Mouse (Mus musculus): ENCODE data around the gene Supt7l. TPM values are rescaled to one million over a fixed set of nuclear protein-coding genes. Genes with fewer than 3 reads are reported as not detected.

Supt7l gene
- total RNA-seq (2023; ENCODE audit: inconsistent age): 24.9 to 32.1 TPM (median 27.0 TPM) in 4 replicates

DNA sequence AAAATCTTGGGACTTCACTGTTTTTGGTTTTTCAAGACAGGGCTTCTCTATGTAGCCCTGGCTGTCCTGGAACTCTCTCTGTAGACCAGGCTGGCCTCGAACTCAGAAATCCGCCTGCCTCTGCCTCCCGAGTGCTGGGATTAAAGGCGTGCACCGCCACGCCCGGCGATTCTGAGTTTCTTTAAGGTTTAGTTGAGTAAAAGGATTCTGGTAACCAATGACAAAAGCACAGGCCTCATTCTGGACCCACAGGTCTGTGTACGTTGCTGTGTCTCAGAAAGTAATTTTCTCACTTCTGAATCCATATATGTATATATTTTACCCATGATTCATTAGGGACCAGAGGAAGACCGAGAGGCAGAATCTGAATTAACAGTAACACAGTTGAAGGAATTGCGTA is at the start of gene Supt7l:
Gene Supt7l, minus strand, starts transcription at position 101 of the 400 bp plus-strand sequence.

DNA sequence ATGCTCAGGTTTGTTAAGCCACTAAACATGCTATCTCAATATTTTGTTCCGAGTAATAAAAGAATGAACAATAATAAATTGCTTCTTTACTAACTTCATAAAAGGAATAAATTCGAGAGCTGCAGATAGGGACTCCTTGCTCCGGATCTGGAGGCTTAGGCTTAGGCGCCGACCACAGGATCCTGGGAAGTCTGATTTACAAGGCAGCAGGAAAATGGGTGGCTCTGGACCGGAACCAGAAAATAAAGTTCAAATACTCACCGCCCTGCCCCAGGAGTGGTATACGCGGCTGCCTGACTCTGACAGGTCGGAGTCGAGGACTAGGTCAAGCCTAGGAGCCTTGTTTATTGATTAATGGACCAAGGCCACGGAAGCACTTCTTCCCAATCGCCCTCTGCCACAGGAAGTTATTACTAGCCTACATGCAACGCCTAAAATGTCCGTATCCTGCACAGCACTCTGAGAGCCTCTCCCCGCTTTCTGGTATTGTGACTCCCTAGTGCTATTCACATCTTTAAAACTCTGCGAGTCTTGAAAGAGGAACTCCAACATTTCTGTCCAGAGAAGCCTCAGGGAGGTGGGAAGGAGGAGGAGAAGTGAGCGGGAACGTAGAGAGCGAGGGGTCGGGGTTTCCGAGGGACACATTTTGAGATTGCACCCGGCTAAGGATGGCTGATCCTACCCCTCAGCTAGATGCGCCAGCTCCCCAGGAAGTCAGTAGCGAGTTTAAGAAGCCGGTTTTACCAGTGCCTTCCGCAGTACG is 1.1 kb downstream of the Supt7l start, which contains the start of gene Slc4a1ap:
Gene Slc4a1ap, plus strand, starts transcription at position 642 of the 763 bp plus-strand sequence.

DNA sequence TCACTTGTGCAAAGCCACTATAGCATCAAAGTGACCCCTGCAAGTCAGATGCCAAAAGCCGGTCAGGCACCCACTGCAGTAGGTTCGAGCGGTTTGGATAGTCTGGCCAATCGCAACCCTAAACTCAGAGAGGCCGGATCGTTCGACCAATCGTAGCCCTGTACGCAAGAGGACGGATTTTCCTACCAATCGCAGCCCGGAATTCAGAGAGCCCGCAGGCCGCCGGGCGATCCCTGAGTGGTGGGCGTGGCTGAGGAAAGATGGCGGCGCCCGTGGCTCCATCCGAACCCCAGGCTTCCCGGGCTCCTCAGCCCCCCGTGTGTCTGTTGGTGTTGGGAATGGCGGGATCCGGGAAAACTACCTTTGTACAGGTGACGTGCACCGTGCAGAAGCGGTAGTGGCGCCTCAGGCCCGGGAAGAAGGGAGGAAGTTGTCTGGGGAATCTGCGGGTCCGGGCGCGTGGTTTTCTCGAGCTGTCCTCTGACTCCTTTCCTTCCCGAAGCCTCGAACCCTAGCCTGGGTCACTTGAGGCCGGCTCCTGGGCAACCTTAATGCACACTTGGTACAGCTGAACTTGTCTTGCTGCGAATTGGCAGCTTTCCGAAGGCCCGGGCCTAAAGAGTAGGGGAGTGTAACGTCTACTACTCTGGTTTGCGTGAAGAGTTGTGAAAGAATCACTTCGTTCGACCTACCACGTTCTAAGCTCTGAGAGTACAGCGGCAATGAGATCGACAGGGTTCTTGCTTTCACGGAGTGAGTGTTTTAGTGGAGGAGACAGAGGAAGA is 32.9 kb downstream of the Supt7l start, which contains the start of gene Gpn1:
Gene Gpn1, plus strand, starts transcription at position 229 of the 785 bp plus-strand sequence.

DNA sequence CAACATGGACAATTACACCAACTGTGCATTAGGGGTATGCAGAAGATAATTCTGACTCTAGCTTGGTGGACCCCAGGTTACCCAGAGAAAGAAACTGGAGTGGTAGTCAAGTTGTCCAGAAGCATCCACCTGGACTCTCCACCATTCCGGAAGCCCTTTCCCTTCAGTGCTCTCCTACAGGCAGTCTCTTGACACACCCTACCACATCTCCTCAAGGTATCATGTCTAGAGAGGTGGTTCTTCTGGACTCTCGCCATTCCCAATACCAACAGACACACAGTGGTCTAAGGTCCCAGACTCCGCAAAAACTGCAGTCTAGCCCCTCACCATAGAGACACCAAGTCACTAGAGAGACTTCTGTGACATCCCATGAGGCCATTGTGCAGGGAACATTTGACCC is 42.2 kb downstream of the Supt7l start, which contains the start of gene 4930548H24Rik:
Gene 4930548H24Rik, plus strand, starts transcription at position 301 of the 400 bp plus-strand sequence.

Other genes with a start within 250 kb of the Supt7l start
- 41.2 to 51.7 TPM (median 48.7 TPM) in 4 replicates for gene Ift172, start 236.7 kb downstream of the Supt7l start, total RNA-seq (2023; ENCODE audit: inconsistent age)
- 1.00 to 4.6 TPM (median 2.9 TPM) in 4 replicates for gene Fndc4, start 231.7 kb downstream of the Supt7l start, total RNA-seq (2023; ENCODE audit: inconsistent age)
- gene Gckr, start 230.4 kb downstream of the Supt7l start, total RNA-seq (2023; ENCODE audit: inconsistent age): 0.35 TPM in 1 of 4 replicates, not detected in the others
- gene Zfp512, start 75.4 kb downstream of the Supt7l start, total RNA-seq (2023; ENCODE audit: inconsistent age): 35.6 to 38.0 TPM (median 36.5 TPM) in 4 replicates
- 1.6 to 2.4 TPM (median 1.9 TPM) in 4 replicates for gene 4930548H24Rik, start 42.1 kb downstream of the Supt7l start, total RNA-seq (2023; ENCODE audit: inconsistent age)
- gene Gpn1, start 33.1 kb downstream of the Supt7l start, total RNA-seq (2023; ENCODE audit: inconsistent age): 49.8 to 59.9 TPM (median 54.2 TPM) in 4 replicates
- 75.1 to 77.4 TPM (median 75.4 TPM) in 4 replicates for gene Slc4a1ap, start 812 bp downstream of the Supt7l start, total RNA-seq (2023; ENCODE audit: inconsistent age)
- gene Mrpl33, start 69.1 kb upstream of the Supt7l start, total RNA-seq (2023; ENCODE audit: inconsistent age): 72.9 to 106 TPM (median 82.5 TPM) in 4 replicates
- 8.2 to 14.9 TPM (median 10.7 TPM) in 4 replicates for gene Rbks, start 169.8 kb upstream of the Supt7l start, total RNA-seq (2023; ENCODE audit: inconsistent age)
- gene Babam2, start 169.9 kb upstream of the Supt7l start, total RNA-seq (2023; ENCODE audit: inconsistent age): 43.2 to 66.7 TPM (median 56.1 TPM) in 4 replicates